Mouse (Mus musculus): ENCODE measurements at regions not wholly inside any gene's neighbourhood (a gene's known extent, or its start where the extent isn't known, plus 50 kb on each side); places are given as distances from the start of the nearest gene placed in this dataset.

DNA sequence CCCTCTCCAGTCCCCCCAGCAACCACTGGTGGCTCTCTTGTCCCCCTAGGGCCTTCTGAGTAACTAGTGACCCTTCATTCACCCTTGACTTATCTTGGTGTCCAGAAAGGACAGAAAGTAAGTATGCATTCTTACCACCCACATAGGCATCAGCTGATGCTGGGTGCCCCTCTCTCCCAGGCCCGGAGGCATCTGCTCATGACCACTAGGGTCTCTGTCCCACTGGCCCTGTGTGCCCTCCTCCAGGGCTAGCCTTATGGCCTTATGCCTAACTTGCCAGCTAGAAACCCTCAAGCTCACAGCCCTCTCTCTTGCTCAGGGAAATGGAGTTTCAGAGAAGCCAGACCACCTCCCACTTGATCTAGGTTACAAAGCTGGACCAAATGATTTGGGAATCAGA is 89.2 kb upstream of the Unc5b start:
- no peak for TF ChIP-seq CTCF (IDR thresholded peaks at IDR 0.05; ENCODE audit: low read depth)
- TF ChIP-seq EP300 (optimal IDR thresholded peaks at IDR 0.05) = no peak
